In genomic region chr5:138779655-138780054, GRCm38 (mm10) we compare ENCODE assay signal across 26 mouse cellular contexts. TPM values are rescaled to one million over a fixed set of nuclear protein-coding genes. Genes with fewer than 3 reads are reported as not detected.
A peak's percentile ranks its signal among the peaks of the same experiment; 100 is the strongest.
DNase-seq lines count a peak whose midpoint lies in the region; ATAC-seq and TF ChIP-seq lines count a peak whose summit lies in the region.
"Had no signal": no experiment of that assay in that cellular context is flagged by ENCODE, and none has a peak within 500 bp of the region (broad histone marks: within the 10 kb centered on the region; RNA-seq: fewer than 3 reads in every experiment).

No protein-coding gene starts in this region.

- H3K27ac ChIP-seq in hindbrain, embryonic 12.5 days = peak overlapping the region; percentile 85
- no peak overlapping the region for H3K27ac ChIP-seq in hindbrain, embryonic 16.5 days (ENCODE audit: low read depth, low read length)
- H3K27ac ChIP-seq in hindbrain, postnatal 0 days = peak overlapping the region; percentile 77; the same call in 1 of the 2 replicates
- H3K27ac ChIP-seq: liver, embryonic 13.5 days; stomach, postnatal 0 days had no signal

- WGBS in hindbrain, embryonic 12.5 days = 76% methylated on average over 3 of the region's 3 CpGs
- WGBS in hindbrain, embryonic 16.5 days = 67% methylated on average over 3 of the region's 3 CpGs
- 67% methylated on average over 3 of the region's 3 CpGs for WGBS in hindbrain, postnatal 0 days

- H3K27me3 ChIP-seq in hindbrain, embryonic 12.5 days = no peaks in the 10 kb centered on the region
- H3K27me3 ChIP-seq in hindbrain, embryonic 16.5 days (replicated peaks; ENCODE audit: control insufficient read depth, insufficient read depth, low read length) = no peaks in the 10 kb centered on the region
- H3K27me3 ChIP-seq in Patski = no peaks in the 10 kb centered on the region
- no peaks in the 10 kb centered on the region for H3K27me3 ChIP-seq in hindbrain, postnatal 0 days (ENCODE audit: insufficient read depth, low read length)
- H3K27me3 ChIP-seq: liver, embryonic 13.5 days had no signal

- H3K9ac ChIP-seq in hindbrain, embryonic 12.5 days = no peak overlapping the region
- H3K9ac ChIP-seq in hindbrain, embryonic 16.5 days (ENCODE audit: low read depth, low read length) = no peak overlapping the region
- no peak overlapping the region for H3K9ac ChIP-seq in hindbrain, postnatal 0 days (replicated peaks; ENCODE audit: low read length)
- H3K9ac ChIP-seq: liver, embryonic 13.5 days had no signal

- H3K4me3 ChIP-seq in hindbrain, embryonic 12.5 days = no peak overlapping the region
- no peak overlapping the region for H3K4me3 ChIP-seq in hindbrain, embryonic 16.5 days (ENCODE audit: low read length)
- no peak overlapping the region for H3K4me3 ChIP-seq in hindbrain, postnatal 0 days (ENCODE audit: low read length)
- H3K4me3 ChIP-seq: erythroblast, embryonic 14.5 days; liver, embryonic 13.5 days had no signal

- no peak overlapping the region for H3K4me2 ChIP-seq in hindbrain, embryonic 12.5 days (replicated peaks)
- no peak overlapping the region for H3K4me2 ChIP-seq in hindbrain, embryonic 16.5 days (ENCODE audit: low read length)
- no peak overlapping the region for H3K4me2 ChIP-seq in hindbrain, postnatal 0 days (ENCODE audit: low read depth, low read length)
- H3K4me2 ChIP-seq: heart, embryonic 11.5 days; liver, embryonic 13.5 days had no signal

- no peak for TF ChIP-seq CTCF in Patski (IDR thresholded peaks at IDR 0.05)
- no peak for TF ChIP-seq CTCF in hindbrain, postnatal 0 days (IDR thresholded peaks at IDR 0.05; ENCODE audit: low read depth)

- POLR2A ChIA-PET in Patski (lab: Charles Lee) = interaction anchor here (1.3 to 1.6 kb wide), 3 partner anchors 9 to 23 kb away, joined by 3 to 6 read pairs (median 3); no protein-coding TSS in a partner anchor

- H3K4me1 ChIP-seq in hindbrain, embryonic 12.5 days = peaks cover 46% of the 10 kb centered on the region
- peaks cover 24% of the 10 kb centered on the region for H3K4me1 ChIP-seq in hindbrain, embryonic 16.5 days (ENCODE audit: control insufficient read depth, insufficient read depth, low read depth, low read length)
- H3K4me1 ChIP-seq in hindbrain, postnatal 0 days (ENCODE audit: insufficient read depth, low read length) = peaks cover 9% of the 10 kb centered on the region

- in situ Hi-C loops in Patski (cut with MboI; ENCODE audit: low pct_unique_long_range_greater_than_20kb) = no loop called here

- DNase-seq in 3T3-L1 (ENCODE audit: low read depth, low spot score) = peak; percentile 19
- DNase-seq in Patski (ENCODE audit: low read depth, low spot score) = no peak
- no peak for DNase-seq in hindbrain, postnatal 0 days (ENCODE audit: low spot score)
- DNase-seq in natural killer cell, adult 2 months (ENCODE audit: low spot score in 2 of 2) = no peak
- no peak for DNase-seq in urinary bladder, adult 2 months (ENCODE audit: low spot score)
- DNase-seq in ovary, postnatal 36 days (ENCODE audit: low spot score) = no peak
- DNase-seq: adrenal gland, adult 8-10 months; cerebellum, adult 11-12 months; cerebellum, postnatal 25 days; heart, postnatal 14 days; kidney, adult 9 months; left cerebral cortex, postnatal 4 days; liver, embryonic 13.5 days; thymus, postnatal 14 days had no signal

- no peaks in the 10 kb centered on the region for H3K9me3 ChIP-seq in hindbrain, embryonic 12.5 days (replicated peaks)
- no peaks in the 10 kb centered on the region for H3K9me3 ChIP-seq in hindbrain, embryonic 16.5 days (ENCODE audit: control insufficient read depth, low read length)
- no peaks in the 10 kb centered on the region for H3K9me3 ChIP-seq in hindbrain, postnatal 0 days (ENCODE audit: low read length)
- H3K9me3 ChIP-seq: liver, embryonic 13.5 days had no signal

- ATAC-seq in hindbrain, embryonic 12.5 days (ENCODE audit: low FRiP score) = no peak
- ATAC-seq in hindbrain, embryonic 16.5 days = no peak
- ATAC-seq in Patski = peak; percentile 25
- no peak for ATAC-seq in hindbrain, postnatal 0 days
- ATAC-seq: lung, postnatal 0 days had no signal

- CTCF ChIA-PET in Patski (lab: Charles Lee) = no interaction called here

- H3K36me3 ChIP-seq in hindbrain, embryonic 12.5 days = peaks cover 24% of the 10 kb centered on the region; the same call in 1 of the 2 replicates
- H3K36me3 ChIP-seq in hindbrain, embryonic 16.5 days (ENCODE audit: control insufficient read depth, insufficient read depth, low read length) = 0 out of 2 replicates have a peak, but pooled peaks cover 5% of the 10 kb centered on the region
- peaks cover 10% of the 10 kb centered on the region for H3K36me3 ChIP-seq in hindbrain, postnatal 0 days (ENCODE audit: insufficient read depth, low read length)
- H3K36me3 ChIP-seq: liver, embryonic 13.5 days had no signal

RNA-seq across cellular contexts. Expression of gene Fam20c, which starts 25.3 kb away (rescaled TPM):
- 44.1 and 45.8 TPM in 2 replicates for polyA plus RNA-seq in hindbrain, embryonic 12.5 days (2016; fragmentation: Nextera tagmentation; extraction: Ambion mirVana)
- polyA plus RNA-seq in hindbrain, embryonic 16.5 days (2015; fragmentation: Nextera tagmentation; extraction: Ambion mirVana) = 44.0 and 48.9 TPM in 2 replicates
- polyA plus RNA-seq in Patski (2021) = 188 TPM
- total RNA-seq in hindbrain, postnatal 0 days (2014; rRNA removed) = 96.4 and 99.4 TPM in 2 replicates
- 52.5 and 53.9 TPM in 2 replicates for polyA plus RNA-seq in hindbrain, postnatal 0 days (2015; fragmentation: Nextera tagmentation; extraction: Ambion mirVana)
- polyA plus RNA-seq in urinary bladder, adult 2 months (2012; rRNA removed) = 8.1 and 8.9 TPM in 2 replicates

RNA-seq across cellular contexts. Expression of gene Gm5294, which starts 40.2 kb away (rescaled TPM):
- polyA plus RNA-seq in hindbrain, embryonic 12.5 days (2016; fragmentation: Nextera tagmentation; extraction: Ambion mirVana) = 0.46 and 0.64 TPM in 2 replicates
- polyA plus RNA-seq in hindbrain, embryonic 16.5 days (2015; fragmentation: Nextera tagmentation; extraction: Ambion mirVana) = 0.60 and 0.93 TPM in 2 replicates
- not detected for polyA plus RNA-seq in Patski (2021)
- total RNA-seq in hindbrain, postnatal 0 days (2014; rRNA removed) = 1.0 TPM in 1 of 2 replicates, not detected in the other
- polyA plus RNA-seq in hindbrain, postnatal 0 days (2015; fragmentation: Nextera tagmentation; extraction: Ambion mirVana) = 0.48 and 0.59 TPM in 2 replicates
- polyA plus RNA-seq in urinary bladder, adult 2 months (2012; rRNA removed) = not detected in 2 replicates
- total RNA-seq: adrenal gland, adult 8-10 months; ES-E14; gastrocnemius, postnatal 4 days; heart, postnatal 14 days; layer of hippocampus, adult 18-20 months; left cerebral cortex, postnatal 4 days; megakaryocyte-erythroid progenitor cell, adult 5-6 weeks had no signal
- polyA plus RNA-seq: embryonic facial prominence, embryonic 11.5 days; erythroblast, embryonic 14.5 days; heart, embryonic 11.5 days; intestine, embryonic 14.5 days; liver, embryonic 13.5 days; lung, postnatal 0 days; stomach, postnatal 0 days had no signal
